Mouse (Mus musculus) MN1 (cell line): ENCODE measurements around the gene Zfp169.
A peak's percentile ranks its signal among the peaks of the same experiment; 100 is the strongest.

ENCODE experiments used
- DNase-seq: peaks from one replicate; pipeline ENCODE4 v3.0.0-alpha.2; 2016; ENCODE audit warnings: low spot score

The Zfp169 gene

DNA sequence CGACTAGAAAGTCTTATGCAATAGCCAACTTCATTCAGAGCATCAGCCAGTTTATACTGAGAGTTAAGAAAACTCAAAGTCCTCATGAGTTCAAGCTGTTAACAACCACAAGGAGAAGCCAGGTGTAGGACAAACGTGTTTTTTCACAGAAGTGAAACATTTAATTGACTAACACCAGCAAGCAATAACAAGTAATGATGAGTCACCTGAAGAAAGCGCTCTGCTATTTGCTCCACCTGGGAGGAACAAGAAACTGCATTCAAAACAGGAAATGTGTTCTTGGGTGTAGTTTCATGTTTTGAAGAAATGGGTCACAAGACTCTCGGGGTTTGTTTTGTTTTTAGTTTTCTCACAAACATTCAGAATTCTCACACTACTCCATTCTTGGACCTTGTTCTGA lies 2.6 kb upstream of the Zfp169 start:
- no peak for DNase-seq

DNA sequence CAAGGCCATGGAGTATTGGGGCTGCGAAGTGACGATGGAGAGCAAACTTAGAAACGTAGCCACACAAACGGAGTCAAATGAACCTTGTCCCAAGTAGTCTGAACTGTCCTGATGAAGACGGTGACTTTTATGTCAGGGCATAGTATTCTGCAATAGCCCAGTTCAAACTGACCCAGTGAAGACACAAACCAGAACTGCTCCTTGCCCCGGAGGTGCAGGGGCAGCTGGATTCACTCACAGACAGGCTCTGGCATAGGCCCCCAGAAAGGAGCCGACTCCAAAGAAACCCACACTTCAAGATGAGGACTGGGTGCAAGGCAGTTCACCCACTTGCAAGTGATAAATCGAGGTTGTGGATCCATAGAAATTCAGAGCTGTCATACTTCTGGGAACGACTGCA lies 4.6 kb downstream of the Zfp169 start:
- DNase-seq = no peak

DNA sequence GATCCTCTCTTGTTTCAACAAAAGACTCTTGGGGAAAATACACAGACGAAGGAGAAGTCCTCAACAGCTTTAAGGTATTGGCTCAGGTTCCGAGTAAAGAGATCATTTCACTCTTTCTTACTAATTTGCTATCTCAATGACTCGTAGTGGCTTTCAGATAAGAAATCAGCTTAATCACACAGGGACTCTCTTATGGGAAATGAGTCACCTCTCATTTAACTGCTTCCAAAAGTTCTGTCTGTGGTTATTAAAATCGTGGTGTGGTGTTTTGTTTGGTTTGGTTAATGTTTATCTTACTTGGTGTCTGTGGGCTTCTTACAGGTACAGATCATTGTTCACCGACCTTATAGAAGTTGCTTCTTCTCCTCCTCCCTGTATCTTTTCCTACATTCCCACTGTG lies 10.8 kb downstream of the Zfp169 start:
- no peak for DNase-seq

DNA sequence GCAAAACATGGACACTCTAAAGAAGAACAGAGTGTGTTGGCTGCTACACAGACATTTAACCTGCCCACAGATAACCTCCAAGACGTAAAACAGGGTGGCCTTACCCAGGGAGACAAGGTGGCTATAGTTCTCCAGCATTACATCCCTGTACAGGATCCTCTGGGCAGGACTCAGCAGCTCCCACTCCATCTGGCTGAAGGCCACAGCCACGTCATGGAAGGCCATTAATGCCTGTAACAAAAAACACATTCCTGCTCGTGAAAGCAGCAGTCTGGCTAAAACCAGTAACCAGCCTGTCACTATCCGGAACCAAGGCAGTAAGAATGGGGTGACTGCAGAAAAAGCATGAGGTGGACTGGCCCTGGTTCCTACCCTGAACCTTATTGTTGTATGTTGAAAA lies 14.6 kb downstream of the Zfp169 start:
- DNase-seq = peak; percentile 23

DNA sequence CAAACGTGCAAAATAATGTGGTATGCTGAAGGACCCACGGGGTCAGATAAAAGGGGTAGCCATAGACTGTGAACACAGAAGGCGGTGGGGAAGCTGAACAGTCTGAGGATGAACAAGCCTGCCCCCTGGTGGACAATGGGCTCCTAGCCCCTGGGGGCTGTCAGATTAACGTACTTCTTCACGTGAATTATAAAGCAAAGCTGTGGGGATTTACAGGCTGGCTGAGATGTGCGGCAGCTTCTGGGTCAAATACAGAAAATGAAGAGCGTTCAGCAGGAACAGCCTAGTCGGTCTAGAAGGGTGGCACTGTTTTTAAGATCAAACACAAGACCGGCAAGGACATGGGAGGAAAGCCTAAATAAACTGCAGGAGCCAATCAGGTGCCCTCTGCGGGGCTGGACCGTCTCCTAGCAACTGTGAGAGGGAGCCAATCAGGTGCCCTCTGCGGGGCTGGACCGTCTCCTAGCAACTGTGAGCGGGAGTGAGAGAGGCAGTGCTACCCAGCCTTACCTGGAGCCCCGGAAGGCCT lies 15.5 kb downstream of the Zfp169 start:
- peak; percentile 17 for DNase-seq

DNA sequence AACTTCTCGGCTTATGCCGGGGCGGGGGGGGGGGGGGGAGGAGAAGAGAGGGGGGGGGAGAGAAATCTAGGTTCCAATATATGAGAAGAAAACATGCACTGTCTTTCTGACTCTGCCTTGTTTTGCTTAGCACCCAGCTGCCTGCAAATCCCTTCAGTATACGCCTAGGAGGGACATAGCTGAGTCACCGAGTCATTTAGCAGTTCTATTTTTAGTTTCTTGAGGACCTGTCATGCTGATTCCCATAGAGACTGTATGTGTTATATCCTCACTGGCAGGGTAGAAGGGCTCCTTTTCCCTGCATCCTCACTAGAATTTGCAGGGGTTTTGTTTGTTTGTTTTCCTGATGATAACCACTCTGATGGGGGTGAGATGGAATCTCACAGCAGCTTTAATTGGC lies 20.1 kb downstream of the Zfp169 start:
- DNase-seq = peak; percentile 15

DNA sequence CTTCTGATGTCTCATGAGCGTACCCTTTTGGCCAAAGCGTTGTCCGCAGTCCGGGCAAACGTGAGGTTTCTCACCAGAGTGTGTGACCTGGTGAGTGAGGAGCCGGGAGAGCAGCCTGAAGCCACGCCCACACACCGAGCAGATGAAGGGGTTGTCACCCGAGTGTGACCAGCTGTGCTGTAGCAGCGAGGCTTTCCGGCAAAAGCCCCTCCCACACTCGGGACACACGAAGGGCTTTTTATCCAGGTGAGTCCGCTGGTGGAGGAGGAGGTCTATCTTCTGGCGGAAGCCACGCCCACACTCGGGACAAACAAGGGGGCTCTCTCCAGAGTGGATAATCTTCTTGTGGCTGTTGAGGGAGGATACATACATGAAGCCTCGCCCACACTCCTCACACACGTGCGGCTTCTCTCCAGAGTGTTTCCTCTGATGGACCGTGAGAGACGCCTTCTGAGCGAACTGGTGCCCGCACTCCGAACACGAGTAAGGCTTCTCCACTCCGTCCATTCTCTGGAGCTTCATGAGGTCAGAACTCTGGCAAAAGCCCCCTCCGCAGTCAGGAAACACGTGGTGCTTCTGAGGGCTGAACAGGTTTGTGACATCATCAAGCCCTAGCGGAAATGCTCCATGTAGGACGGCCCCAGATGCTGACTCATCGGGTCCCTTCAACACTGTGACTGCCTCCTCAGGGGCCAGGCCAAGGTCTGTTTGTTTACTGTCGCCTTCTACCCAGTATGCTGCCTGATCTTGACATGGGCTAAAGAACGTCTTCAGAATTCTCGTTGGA lies 22.7 kb downstream of the Zfp169 start:
- DNase-seq = no peak

DNA sequence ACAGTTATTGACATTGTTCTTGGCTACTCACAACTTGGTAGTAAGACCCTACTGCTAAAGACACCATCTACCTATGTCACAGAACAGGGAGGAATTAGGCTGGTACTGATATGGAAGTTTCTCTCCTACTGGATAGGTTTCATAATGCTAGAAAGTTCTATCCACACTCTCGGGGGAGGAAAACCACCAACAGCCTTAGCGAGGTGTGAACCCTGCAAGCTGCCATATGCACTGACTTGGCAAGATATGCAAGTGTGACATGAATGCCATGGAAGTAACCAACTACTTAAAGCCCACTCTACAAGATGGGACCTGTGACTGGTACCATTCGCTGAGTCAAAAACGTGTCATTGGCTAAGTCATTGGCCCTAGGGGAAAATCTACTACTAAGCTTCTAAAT lies 29.6 kb downstream of the Zfp169 start:
- DNase-seq = no peak

DNA sequence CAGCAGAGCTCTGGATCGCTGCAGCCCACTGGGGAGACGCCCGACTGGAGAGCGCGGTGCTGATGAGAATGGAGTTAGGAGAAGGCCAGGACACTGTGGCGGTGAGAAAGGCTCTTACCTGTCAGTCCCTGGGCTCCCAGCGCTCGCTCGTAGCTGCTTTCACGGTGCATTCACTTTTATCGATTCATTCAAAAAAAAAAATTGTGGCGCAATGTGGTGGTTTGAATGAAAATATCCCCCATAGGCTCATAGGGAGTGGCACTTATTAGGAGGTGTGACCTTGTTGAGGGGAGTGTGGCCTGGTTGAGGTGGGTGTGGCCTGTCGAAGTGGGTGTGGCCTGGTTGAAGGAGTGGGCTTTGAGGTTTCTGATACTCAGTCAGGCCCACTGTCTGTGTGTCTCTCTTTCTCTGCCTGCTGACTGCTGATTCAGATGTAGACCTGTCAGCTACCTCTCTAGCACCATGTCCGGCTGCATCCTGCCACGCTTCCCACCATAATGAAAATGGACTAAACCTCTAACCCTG lies 44.5 kb downstream of the Zfp169 start:
- DNase-seq = no peak

DNA sequence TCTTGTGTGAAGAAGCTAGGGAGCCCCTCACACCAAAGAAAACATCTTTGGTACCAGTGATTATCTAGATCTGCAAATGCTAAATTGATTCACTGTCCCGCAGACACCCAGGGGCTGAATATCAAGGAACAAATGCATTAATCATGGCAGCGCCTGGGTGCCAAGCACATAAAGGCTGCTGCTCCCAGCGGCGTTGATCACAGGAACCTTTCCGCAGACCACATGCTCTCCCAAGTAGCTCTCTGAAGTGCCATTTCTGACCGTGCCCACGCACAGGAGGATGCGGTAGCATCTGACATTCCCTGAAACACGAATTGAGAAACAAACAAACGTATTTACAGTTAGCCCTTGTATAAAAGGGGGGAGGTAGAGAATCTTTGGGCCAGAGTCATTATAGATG lies 47.1 kb downstream of the Zfp169 start:
- DNase-seq = no peak

DNA sequence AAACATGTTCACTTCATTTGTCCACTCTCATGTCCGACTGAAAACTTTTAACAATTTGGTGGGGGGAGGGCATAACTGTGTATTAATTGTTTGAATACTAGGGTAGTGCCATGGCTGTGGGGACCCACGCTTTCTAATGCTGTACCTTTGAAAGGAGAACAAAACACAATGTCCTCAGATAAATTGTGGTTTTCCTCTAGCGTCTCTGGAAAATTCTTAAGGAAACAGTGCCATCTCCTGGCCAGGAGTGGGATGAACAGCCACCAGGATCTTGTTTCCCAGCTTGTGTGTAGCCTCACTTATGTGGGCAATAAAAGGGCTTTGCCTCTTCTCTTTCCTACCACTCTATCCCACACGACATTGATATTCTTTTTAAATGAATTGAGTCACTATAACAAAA lies 49.1 kb downstream of the Zfp169 start:
- peak; percentile 79 for DNase-seq

DNA sequence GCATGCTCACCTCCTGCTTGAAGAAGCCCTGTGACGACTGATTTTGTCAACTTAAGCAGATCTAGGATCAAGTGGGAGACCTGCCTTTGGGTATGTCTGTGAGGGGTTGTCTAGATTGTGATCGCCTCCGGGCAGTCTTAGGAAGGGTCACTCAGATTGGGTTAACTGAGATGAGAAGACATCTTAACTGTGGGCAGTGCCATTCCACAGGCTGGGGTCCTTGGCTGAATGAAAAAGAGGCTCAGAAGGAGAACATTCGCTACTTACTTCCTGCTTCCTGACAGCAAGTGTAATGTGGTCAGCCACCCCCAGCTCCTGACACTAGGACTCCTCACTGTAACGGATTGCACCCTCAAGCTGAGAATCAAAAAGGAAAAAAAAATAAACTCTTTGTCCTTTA lies 54.0 kb downstream of the Zfp169 start:
- no peak for DNase-seq

DNA sequence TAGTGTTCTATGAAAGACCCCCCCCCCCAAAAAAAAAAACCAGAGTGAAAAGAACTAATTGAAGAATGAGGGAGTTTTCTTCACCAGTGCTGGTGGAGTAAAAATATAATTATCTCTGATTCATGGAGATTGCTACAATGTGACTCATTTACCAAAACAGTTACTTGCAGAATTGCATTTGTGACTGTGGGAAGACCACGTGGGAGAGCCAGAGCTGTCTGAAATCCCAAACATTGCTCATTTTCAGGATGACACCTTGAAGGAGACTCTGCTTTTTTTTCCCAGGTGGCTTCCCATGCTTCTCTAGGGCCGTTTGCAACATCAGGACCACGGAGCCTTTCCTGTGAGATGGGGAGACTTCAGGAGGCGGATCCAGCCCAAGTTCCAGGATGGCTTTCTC lies 65.1 kb downstream of the Zfp169 start:
- peak; percentile 59 for DNase-seq

DNA sequence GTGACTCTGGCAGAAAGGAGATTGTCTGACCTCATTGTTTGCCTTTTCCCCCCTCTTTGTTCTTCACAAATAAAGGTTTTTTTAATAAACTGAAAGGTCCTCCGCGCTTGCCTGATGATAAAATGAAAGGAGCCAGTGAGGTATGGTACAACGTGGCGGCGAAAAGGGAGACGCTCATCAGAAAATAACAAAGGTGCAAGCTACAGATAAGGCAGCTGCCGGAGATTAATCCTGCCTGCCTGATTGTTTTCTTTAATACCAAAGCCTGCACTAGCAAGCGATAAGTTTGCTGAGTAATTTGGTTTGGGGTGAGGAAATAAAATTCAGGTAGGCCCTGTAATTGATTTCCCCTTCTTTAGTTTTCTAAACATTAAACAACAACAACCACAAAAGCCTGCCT lies 69.3 kb downstream of the Zfp169 start:
- DNase-seq = no peak

DNA sequence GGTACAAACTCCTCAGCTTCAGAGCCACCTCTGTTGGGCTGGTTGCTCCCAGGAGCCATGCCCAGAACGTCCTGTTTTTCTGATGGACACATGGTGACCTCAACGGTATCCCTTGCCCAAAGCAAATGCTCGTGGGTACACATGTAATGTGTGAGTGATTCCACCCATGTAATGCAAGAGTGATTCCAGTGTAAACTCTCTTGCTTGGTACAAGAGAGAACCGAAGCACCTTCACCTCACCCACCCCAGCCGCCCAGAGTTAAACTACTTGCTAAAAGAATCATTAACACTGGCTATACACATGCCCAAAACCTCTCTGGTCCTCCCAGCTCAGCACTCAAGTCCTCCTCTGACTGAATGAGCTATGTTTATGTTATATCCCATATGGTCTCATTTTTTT lies 74.9 kb downstream of the Zfp169 start:
- no peak for DNase-seq
